Mouse (Mus musculus) layer of hippocampus, postnatal 25 days (tissue): ENCODE data around the gene Chek2. TPM values are rescaled to one million over a fixed set of nuclear protein-coding genes. Genes with fewer than 3 reads are reported as not detected.

ENCODE experiments used
- DNase-seq, 2 experiments: peaks; one replicate each; pipeline ENCODE4 v3.0.0; 2022; ENCODE audit warnings: mixed read lengths in 2 of 2, low spot score in 1 of 2; ENCODE audit errors: extremely low spot score in 1 of 2
- total RNA-seq, 2 experiments: library from RNA; stranded (reverse); gene quantifications; 2 replicates each; pipeline ENCODE4 v1.2.3; 2021

Gene Chek2
- total RNA-seq, 2 experiments from 2014 or later, result 1.2 to 2.2 TPM

GRCm38 (mm10) chr5:110890561-110890960 lies 50.8 kb downstream of the Chek2 start:
- DNase-seq, result no peak

- no peak for DNase-seq
Measured at GRCm38 (mm10) chr5:110897114-110897788, 57.5 kb downstream of the Chek2 start.

GRCm38 (mm10) chr5:110898169-110898568 lies 58.4 kb downstream of the Chek2 start:
- DNase-seq, result no peak

- no peak for DNase-seq
Measured at GRCm38 (mm10) chr5:110898785-110899184, 59.0 kb downstream of the Chek2 start.

- no peak for DNase-seq
Measured at GRCm38 (mm10) chr5:110900331-110900730, 60.6 kb downstream of the Chek2 start.

GRCm38 (mm10) chr5:110906708-110907107 lies 66.9 kb downstream of the Chek2 start:
- no peak for DNase-seq

GRCm38 (mm10) chr5:110908879-110909278 lies 69.1 kb downstream of the Chek2 start:
- no peak for DNase-seq

- DNase-seq, result no peak
Measured at GRCm38 (mm10) chr5:110909955-110910589, 70.3 kb downstream of the Chek2 start.

GRCm38 (mm10) chr5:110914859-110915258 lies 75.1 kb downstream of the Chek2 start:
- DNase-seq, result no peak

- no peak for DNase-seq
Measured at GRCm38 (mm10) chr5:110916241-110916640, 76.5 kb downstream of the Chek2 start.

GRCm38 (mm10) chr5:110919541-110919940 lies 79.8 kb downstream of the Chek2 start:
- no peak for DNase-seq

- DNase-seq, result no peak
Measured at GRCm38 (mm10) chr5:110923336-110923735, 83.6 kb downstream of the Chek2 start.

Other genes starting within 250 kb of the Chek2 start
- gene Noc4l, start 186.6 kb upstream of the Chek2 start, total RNA-seq, result 10 to 100 TPM; 29.1 to 29.5 TPM
- gene Ddx51, start 186.5 kb upstream of the Chek2 start, total RNA-seq, result 10 to 100 TPM; 24.1 to 34.6 TPM
- gene Ep400, start 69.3 kb upstream of the Chek2 start, total RNA-seq, result 100 to 1,000 TPM in 1 of 2 experiments, 10 to 100 TPM in 1; 91.9 to 107 TPM
- 10 to 100 TPM; 18.0 to 19.2 TPM for gene Pus1, start 59.3 kb upstream of the Chek2 start, total RNA-seq
- gene Ulk1, start 29.9 kb upstream of the Chek2 start, total RNA-seq, result 10 to 100 TPM; 65.8 to 68.9 TPM
- gene Hscb, start 202 bp upstream of the Chek2 start, total RNA-seq, result 10 to 100 TPM; 10.4 to 11.1 TPM
- gene Ttc28, start 39.8 kb downstream of the Chek2 start, total RNA-seq, result 10 to 100 TPM; 11.3 to 13.3 TPM